Mouse (Mus musculus): ENCODE measurements around the gene Sgms1. TPM values are rescaled to one million over a fixed set of nuclear protein-coding genes. Genes with fewer than 3 reads are reported as not detected.

Sgms1 gene
- polyA plus RNA-seq, 1 experiment from 2014 or later: 28.8 TPM

DNA sequence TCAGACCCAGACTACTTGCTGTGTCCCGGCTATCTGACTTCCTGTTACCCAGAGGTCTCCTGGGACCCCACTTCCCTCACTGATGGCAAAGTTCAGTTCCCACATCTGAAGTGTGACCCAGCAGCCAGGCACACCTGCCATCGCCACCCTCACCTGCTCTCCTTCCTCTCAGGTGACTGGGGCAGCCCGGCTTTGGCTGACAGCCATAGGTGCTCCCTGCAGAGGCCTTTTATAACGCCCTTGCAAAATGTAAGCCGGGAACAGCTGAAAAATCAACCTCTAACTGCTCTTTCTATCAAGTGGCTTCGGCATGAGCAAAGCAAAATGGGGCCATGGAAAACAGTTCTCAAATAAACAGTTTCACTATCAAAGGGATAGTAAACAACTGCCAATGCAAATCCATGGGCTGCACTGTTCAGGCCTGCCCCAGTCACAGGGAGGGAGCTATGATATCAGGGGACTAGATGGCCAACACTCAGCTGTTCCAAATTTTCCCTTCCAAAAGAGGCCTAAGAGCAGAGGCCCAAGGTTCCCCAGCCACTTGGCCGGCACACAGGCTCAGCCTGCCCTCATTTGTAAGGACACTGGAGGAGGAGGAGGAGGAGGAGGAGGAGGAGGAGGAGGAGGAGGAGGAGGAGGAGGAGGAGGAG, 12.5 kb downstream of the Sgms1 start:
- H3K36me3 ChIP-seq (ENCODE audit: control insufficient read depth, insufficient read depth): no peaks in the 10 kb centered on the region
- 35% methylated on average over 7 of the region's 7 CpGs for WGBS (ENCODE audit: insufficient replicate concordance)
- no peak overlapping the region for H3K4me2 ChIP-seq (ENCODE audit: low read depth, low read length)
- no peaks in the 10 kb centered on the region for H3K27me3 ChIP-seq (ENCODE audit: control insufficient read depth, insufficient read depth, low read depth, low read length)
- H3K4me1 ChIP-seq (ENCODE audit: control insufficient read depth, low read depth, low read length): peaks cover 15% of the 10 kb centered on the region
- H3K27ac ChIP-seq (ENCODE audit: low read length): no peak overlapping the region
- no peak overlapping the region for H3K4me3 ChIP-seq (ENCODE audit: low read depth, low read length)
- H3K9me3 ChIP-seq (replicated peaks; ENCODE audit: control insufficient read depth, low read length): no peaks in the 10 kb centered on the region
- no peak overlapping the region for H3K9ac ChIP-seq (ENCODE audit: low read depth, low read length)
- no peak for ATAC-seq (ENCODE audit: low read depth)

DNA sequence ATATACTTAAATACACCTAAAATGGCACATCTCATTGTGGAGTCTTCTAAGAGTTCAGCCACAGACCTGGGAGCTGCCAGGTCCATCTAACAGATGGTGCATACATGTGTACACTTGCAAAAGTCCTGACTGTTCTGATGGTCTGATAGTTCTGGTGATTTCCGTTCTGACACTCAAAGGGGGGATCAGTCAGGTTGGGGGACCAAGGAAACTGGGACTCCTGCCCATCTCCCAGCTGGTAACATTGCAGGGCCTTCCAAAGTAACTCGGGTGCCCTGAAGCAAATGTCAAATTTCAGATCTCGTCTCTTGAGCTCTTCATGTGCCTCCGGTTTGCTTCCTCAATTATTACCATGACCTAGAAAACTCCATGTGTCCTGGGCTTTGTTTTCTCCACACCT, 13.5 kb downstream of the Sgms1 start:
- H3K9me3 ChIP-seq (replicated peaks; ENCODE audit: control insufficient read depth, low read length): no peaks in the 10 kb centered on the region
- peaks cover 13% of the 10 kb centered on the region for H3K4me1 ChIP-seq (ENCODE audit: control insufficient read depth, low read depth, low read length)
- 45% methylated on average over 4 of the region's 4 CpGs for WGBS (ENCODE audit: insufficient replicate concordance)
- no peak overlapping the region for H3K27ac ChIP-seq (ENCODE audit: low read length)
- no peaks in the 10 kb centered on the region for H3K36me3 ChIP-seq (ENCODE audit: control insufficient read depth, insufficient read depth)
- no peak overlapping the region for H3K4me3 ChIP-seq (ENCODE audit: low read depth, low read length)
- H3K9ac ChIP-seq (ENCODE audit: low read depth, low read length): no peak overlapping the region
- H3K4me2 ChIP-seq (ENCODE audit: low read depth, low read length): no peak overlapping the region
- ATAC-seq (ENCODE audit: low read depth): no peak
- no peaks in the 10 kb centered on the region for H3K27me3 ChIP-seq (ENCODE audit: control insufficient read depth, insufficient read depth, low read depth, low read length)

GRCm38 (mm10) chr19:32375473-32375985, 14.0 kb downstream of the Sgms1 start:
- no peak overlapping the region for H3K4me3 ChIP-seq (ENCODE audit: low read depth, low read length)
- no peaks in the 10 kb centered on the region for H3K27me3 ChIP-seq (ENCODE audit: control insufficient read depth, insufficient read depth, low read depth, low read length)
- no peak for ATAC-seq (ENCODE audit: low read depth)
- no peaks in the 10 kb centered on the region for H3K9me3 ChIP-seq (replicated peaks; ENCODE audit: control insufficient read depth, low read length)
- 50% methylated on average over 4 of the region's 4 CpGs for WGBS (ENCODE audit: insufficient replicate concordance)
- H3K4me2 ChIP-seq (ENCODE audit: low read depth, low read length): no peak overlapping the region
- no peak overlapping the region for H3K27ac ChIP-seq (ENCODE audit: low read length)
- peaks cover 13% of the 10 kb centered on the region for H3K4me1 ChIP-seq (ENCODE audit: control insufficient read depth, low read depth, low read length)
- H3K9ac ChIP-seq (ENCODE audit: low read depth, low read length): no peak overlapping the region
- no peaks in the 10 kb centered on the region for H3K36me3 ChIP-seq (ENCODE audit: control insufficient read depth, insufficient read depth)

GRCm38 (mm10) chr19:32374751-32375150, 14.8 kb downstream of the Sgms1 start:
- Histone ChIP-seq H3K4me1 (ENCODE audit: control insufficient read depth, low read depth, low read length) (peaks cover 13% of the 10 kb centered on the region), H3K4me3 (ENCODE audit: low read depth, low read length) (no peak overlapping the region), H3K27me3 (ENCODE audit: control insufficient read depth, insufficient read depth, low read depth, low read length) (no peaks in the 10 kb centered on the region), H3K36me3 (ENCODE audit: control insufficient read depth, insufficient read depth) (no peaks in the 10 kb centered on the region), H3K9ac (ENCODE audit: low read depth, low read length) (no peak overlapping the region), H3K27ac (ENCODE audit: low read length) (no peak overlapping the region), H3K4me2 (ENCODE audit: low read depth, low read length) (no peak overlapping the region), H3K9me3 (replicated peaks; ENCODE audit: control insufficient read depth, low read length) (no peaks in the 10 kb centered on the region)
- WGBS (ENCODE audit: insufficient replicate concordance): 67% methylated on average over 10 of the region's 10 CpGs
- no peak for ATAC-seq (ENCODE audit: low read depth)

DNA sequence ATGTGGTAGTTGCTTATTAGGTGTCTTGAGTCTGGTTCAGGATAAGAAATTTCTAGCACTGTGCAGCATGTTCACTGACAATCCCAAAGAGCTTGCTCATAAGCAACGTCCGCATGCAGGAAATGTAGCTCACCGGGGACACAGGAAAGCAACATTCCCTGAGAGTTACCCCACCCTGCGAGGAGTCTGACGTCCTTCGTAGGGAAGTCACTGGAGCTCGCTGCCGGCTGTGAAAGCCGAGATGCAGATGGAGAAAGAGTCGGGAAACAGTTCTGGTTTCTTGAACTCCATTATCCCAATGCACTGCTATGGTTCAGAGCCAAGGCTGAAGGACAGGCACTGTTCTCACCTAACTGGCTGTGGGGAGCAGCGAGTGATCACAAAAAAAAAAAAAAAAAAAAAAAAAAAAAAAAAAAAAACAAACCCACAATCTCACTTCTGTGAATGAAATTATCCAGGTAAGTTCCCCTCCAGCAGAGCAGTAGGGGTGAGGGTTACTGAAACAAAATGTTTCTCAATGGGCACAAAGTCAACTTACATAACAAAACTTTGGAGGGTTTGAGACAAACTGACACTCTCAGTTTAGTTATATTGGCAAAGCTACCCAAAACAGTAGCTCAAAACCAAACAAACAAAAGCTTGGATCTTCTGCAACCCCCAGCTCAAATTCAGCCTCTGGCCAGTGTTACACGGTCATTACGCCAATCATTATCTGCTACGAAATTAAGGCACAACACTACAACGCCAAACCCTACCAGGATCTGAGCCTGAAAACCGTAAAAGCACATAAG, 15.5 kb downstream of the Sgms1 start:
- H3K9ac ChIP-seq (ENCODE audit: low read depth, low read length): no peak overlapping the region
- H3K4me3 ChIP-seq (ENCODE audit: low read depth, low read length): no peak overlapping the region
- H3K36me3 ChIP-seq (ENCODE audit: control insufficient read depth, insufficient read depth): no peaks in the 10 kb centered on the region
- H3K27ac ChIP-seq (ENCODE audit: low read length): no peak overlapping the region
- H3K4me1 ChIP-seq (ENCODE audit: control insufficient read depth, low read depth, low read length): peaks cover 7% of the 10 kb centered on the region
- H3K27me3 ChIP-seq (ENCODE audit: control insufficient read depth, insufficient read depth, low read depth, low read length): no peaks in the 10 kb centered on the region
- WGBS (ENCODE audit: insufficient replicate concordance): 70% methylated on average over 16 of the region's 16 CpGs
- no peak for ATAC-seq (ENCODE audit: low read depth)
- no peak overlapping the region for H3K4me2 ChIP-seq (ENCODE audit: low read depth, low read length)
- H3K9me3 ChIP-seq (replicated peaks; ENCODE audit: control insufficient read depth, low read length): no peaks in the 10 kb centered on the region

DNA sequence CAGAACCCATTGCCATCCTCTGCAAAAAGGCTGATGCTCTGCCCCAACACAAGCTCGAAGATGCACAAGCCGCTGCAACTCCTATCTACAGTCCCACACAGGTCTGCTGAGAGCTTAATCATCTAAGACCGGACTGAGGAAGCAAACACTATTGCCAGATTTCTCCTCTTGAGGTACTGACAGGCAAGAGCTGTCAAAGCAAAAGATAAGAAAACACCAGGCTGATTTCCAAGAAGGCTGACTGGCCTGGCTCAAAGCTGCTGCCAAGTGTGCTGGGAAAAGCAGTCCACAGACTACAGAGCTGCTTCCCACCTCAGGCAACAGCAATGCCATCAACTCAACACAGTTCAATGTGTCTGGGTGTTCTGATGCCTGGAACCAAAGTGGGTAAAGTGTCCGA, 17.1 kb downstream of the Sgms1 start:
- Histone ChIP-seq H3K4me3 (ENCODE audit: low read depth, low read length) (no peak overlapping the region), H3K4me1 (ENCODE audit: control insufficient read depth, low read depth, low read length) (peaks cover 3% of the 10 kb centered on the region), H3K9ac (ENCODE audit: low read depth, low read length) (no peak overlapping the region), H3K36me3 (ENCODE audit: control insufficient read depth, insufficient read depth) (no peaks in the 10 kb centered on the region), H3K27ac (ENCODE audit: low read length) (no peak overlapping the region), H3K9me3 (replicated peaks; ENCODE audit: control insufficient read depth, low read length) (no peaks in the 10 kb centered on the region), H3K4me2 (ENCODE audit: low read depth, low read length) (no peak overlapping the region), H3K27me3 (ENCODE audit: control insufficient read depth, insufficient read depth, low read depth, low read length) (no peaks in the 10 kb centered on the region)
- WGBS (ENCODE audit: insufficient replicate concordance): 23% methylated on average over 4 of the region's 4 CpGs
- peak; percentile 35; the same call in 1 of the 2 replicates for ATAC-seq (ENCODE audit: low read depth)

DNA sequence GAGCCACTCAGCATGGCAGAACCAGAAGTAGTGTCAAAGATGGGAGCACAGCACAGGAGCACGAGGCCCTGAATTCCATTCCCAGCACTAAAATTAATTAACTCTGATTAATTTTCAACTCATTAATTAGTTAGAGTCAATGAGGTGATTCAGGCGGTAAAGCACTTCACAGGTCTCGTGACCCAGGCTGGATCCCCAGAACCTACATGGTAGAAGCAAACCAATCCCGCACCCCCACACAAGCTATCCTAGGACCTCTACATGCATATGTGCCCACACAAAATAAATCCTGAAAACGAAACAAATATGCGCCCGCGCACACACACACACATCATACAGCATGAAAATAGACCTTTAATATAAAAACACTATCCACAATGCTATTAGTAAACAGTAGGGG, 22.2 kb downstream of the Sgms1 start:
- H3K4me2 ChIP-seq (ENCODE audit: low read depth, low read length): no peak overlapping the region
- WGBS (ENCODE audit: insufficient replicate concordance): 71% methylated on average over 8 of the region's 8 CpGs
- ATAC-seq (ENCODE audit: low read depth): no peak

GRCm38 (mm10) chr19:32366406-32366805, 23.1 kb downstream of the Sgms1 start:
- no peaks in the 10 kb centered on the region for H3K9me3 ChIP-seq (replicated peaks; ENCODE audit: control insufficient read depth, low read length)
- no peaks in the 10 kb centered on the region for H3K36me3 ChIP-seq (ENCODE audit: control insufficient read depth, insufficient read depth)
- no peak overlapping the region for H3K4me2 ChIP-seq (ENCODE audit: low read depth, low read length)
- peaks cover 4% of the 10 kb centered on the region for H3K4me1 ChIP-seq (ENCODE audit: control insufficient read depth, low read depth, low read length)
- no peak overlapping the region for H3K4me3 ChIP-seq (ENCODE audit: low read depth, low read length)
- H3K27ac ChIP-seq (ENCODE audit: low read length): no peak overlapping the region
- 72% methylated on average over 9 of the region's 9 CpGs for WGBS (ENCODE audit: insufficient replicate concordance)
- H3K27me3 ChIP-seq (ENCODE audit: control insufficient read depth, insufficient read depth, low read depth, low read length): no peaks in the 10 kb centered on the region
- ATAC-seq (ENCODE audit: low read depth): no peak
- H3K9ac ChIP-seq (ENCODE audit: low read depth, low read length): no peak overlapping the region

More for the DNA sequence above, 22.2 kb downstream of the Sgms1 start:
- H3K4me1 ChIP-seq (ENCODE audit: control insufficient read depth, low read depth, low read length): peaks cover 6% of the 10 kb centered on the region
- H3K4me3 ChIP-seq (ENCODE audit: low read depth, low read length): no peak overlapping the region
- no peak overlapping the region for H3K9ac ChIP-seq (ENCODE audit: low read depth, low read length)
- no peaks in the 10 kb centered on the region for H3K9me3 ChIP-seq (replicated peaks; ENCODE audit: control insufficient read depth, low read length)
- no peak overlapping the region for H3K27ac ChIP-seq (ENCODE audit: low read length)
- no peaks in the 10 kb centered on the region for H3K36me3 ChIP-seq (ENCODE audit: control insufficient read depth, insufficient read depth)
- no peaks in the 10 kb centered on the region for H3K27me3 ChIP-seq (ENCODE audit: control insufficient read depth, insufficient read depth, low read depth, low read length)

DNA sequence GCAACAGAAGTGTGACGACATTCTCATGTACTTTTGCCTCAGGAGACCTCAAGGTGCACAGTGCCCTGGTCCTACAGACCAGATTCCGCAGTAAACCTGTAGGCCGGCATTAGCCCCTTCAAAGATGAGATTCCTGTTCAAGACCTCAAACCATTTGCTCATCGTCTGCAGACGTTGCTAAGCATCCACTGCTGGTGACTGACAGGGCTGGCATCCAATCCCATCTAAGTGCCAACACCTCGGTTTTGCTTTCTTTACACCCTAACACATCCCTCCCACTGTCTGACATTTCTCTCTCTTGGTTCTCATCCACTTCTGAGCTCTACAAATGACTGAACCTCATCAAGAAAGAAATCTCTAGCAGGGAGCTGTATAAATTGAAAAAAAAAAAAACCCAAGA, 24.4 kb downstream of the Sgms1 start:
- Histone ChIP-seq H3K4me2 (ENCODE audit: low read depth, low read length) (no peak overlapping the region), H3K27me3 (ENCODE audit: control insufficient read depth, insufficient read depth, low read depth, low read length) (no peaks in the 10 kb centered on the region), H3K36me3 (ENCODE audit: control insufficient read depth, insufficient read depth) (no peaks in the 10 kb centered on the region), H3K9ac (ENCODE audit: low read depth, low read length) (no peak overlapping the region), H3K27ac (ENCODE audit: low read length) (no peak overlapping the region), H3K4me1 (ENCODE audit: control insufficient read depth, low read depth, low read length) (peaks cover 9% of the 10 kb centered on the region), H3K4me3 (ENCODE audit: low read depth, low read length) (no peak overlapping the region), H3K9me3 (replicated peaks; ENCODE audit: control insufficient read depth, low read length) (no peaks in the 10 kb centered on the region)
- ATAC-seq (ENCODE audit: low read depth): no peak
- WGBS (ENCODE audit: insufficient replicate concordance): 72% methylated on average over 6 of the region's 6 CpGs

Data from liver, embryonic 16.5 days (tissue).